Mouse (Mus musculus): ENCODE results near the gene Timp2.

Timp2 gene

DNA sequence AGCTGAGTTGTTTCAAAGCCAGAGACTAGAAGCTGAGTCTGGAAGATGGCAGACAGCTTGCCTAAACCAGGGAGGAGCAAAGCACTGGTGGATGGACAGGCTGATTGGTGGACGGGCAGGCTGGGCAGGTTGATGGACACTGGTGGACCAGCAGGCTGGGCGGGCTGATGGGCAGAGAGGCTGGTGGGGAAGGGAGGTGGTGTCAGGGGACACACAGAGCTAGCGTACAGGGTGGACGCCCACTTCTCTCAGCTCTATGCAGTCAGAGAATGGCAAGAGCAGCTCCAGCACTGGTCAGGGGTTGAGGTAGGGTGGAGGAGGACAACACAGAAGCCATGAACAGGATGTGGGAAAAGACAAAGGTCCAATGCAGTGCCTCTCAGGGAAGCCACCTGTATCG lies 13.7 kb upstream of the Timp2 start:
- no peak for DNase-seq (ENCODE audit: low read depth)

DNA sequence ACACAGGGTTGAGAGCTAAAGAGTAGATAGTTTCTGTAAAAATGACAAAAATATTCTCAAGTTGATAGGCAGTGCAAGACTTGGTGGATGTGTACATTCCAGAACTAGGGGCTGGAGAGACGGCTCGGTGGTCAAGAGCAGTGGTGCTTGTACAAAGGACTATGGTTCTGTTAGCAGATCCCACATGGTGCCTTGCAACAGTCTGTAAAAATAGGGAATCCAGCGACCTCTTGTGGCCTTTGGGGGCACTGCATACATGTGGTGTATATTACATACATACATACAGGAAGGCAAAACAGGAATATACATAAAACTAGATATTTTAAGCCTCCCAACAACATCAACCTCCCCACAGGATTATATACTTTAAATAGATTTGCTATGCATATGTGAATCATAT lies 12.8 kb upstream of the Timp2 start:
- DNase-seq (ENCODE audit: low read depth): peak; percentile 48

DNA sequence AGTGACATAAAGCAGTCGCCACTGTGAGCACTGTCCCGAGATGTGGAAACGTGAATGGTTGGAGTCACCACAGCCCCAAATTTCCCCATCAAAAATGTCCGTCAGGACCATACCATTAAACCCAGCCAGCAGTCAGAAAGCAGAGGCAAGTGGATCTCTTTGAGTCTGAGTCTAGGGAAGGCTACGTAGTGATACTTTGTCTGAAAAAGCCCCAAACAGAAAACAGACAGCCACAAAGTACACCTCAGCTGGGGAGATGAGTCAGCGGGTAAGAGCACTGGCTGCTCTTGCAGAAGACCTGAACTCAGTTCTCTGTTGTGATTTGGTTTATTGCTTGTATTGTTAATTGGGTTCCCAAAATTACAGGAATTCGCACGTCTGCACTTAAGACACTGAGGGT lies 11.0 kb upstream of the Timp2 start:
- DNase-seq (ENCODE audit: low read depth): no peak

DNA sequence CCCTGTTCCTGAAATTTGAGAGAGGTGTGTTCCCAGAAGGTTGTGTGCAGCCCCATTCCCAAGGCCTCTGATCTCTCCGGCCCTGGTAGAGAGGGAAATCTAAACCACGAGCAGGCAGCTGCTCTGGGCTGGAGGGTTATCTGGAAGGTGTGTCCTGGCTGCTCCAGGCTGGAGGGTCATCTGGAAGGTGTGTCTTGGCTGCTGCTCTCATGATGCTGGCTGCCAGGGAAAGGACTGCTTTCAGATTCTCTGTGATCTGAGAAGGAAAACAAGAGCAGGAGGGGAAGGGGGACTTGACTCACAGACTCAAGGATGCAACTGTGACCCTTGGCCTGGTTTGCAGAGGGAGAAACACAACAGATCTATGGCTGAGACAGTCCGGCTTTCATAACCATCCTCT lies 10.6 kb upstream of the Timp2 start:
- DNase-seq (ENCODE audit: low read depth): no peak

DNA sequence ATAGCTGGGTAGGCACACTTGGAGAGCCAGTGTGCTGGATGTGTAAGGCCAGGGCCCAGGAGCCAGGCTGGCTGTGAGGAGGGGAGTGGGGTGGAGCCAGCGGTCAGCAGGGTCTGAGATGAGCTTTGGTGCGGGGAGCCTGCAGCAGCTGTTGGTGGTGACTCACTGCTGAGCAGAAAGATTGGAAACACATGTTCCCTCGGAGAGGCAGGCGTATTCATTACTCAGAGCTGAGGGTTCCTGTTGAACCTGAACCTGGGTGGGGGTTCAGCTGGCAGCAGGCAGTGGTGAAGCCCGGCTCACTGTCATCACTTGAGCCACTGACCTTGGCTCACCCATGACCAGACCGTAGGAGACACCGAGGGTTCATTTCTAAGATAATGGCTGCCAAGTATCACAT lies 9.6 kb upstream of the Timp2 start:
- no peak for DNase-seq (ENCODE audit: low read depth)

DNA sequence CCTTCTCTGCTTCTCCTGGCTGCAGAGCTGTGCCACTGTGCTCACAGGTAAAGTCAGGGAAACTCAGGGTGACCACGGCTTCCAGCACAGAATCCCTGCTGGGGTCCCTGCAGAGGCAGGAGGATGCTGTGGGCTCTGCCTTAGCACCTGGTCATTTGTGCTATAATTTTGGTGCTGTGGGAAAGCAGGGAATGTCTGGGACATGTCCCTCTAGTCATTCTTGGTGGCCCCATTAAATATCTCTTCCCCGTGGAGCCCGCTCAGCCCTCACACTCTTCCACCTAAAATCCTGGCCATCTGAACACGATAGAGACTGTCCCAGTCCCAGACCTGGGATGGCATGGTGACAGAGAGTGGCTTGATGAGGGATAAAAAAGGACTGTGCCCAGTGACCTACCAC lies 8.5 kb upstream of the Timp2 start:
- no peak for DNase-seq (ENCODE audit: low read depth)

DNA sequence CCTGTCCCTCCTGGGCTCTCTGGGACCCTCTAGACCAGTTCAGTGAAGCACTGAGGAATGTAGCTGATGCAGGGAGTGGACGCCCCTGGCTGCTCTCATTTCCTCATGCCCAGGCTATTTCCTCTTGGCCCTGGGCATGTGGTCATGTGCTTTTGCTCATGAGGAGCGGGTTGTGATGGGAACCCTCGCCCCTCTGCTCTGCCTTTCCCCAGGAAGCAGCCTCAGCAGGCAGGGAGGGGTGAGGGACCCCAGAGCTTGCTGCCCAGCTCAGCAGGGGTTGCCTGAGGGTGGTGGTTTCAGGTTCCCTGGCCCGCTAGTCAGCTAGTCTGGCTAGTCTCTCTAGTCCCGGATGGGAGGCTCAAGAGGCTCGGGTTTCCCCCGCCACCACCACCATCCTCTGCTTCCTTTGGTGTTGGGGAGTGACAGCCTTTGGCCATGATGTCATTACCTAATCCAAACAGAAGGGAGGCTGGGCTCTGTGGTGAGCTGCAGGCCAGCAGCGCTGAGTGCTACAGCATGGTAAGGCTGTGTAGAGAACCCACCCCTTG lies 7.5 kb upstream of the Timp2 start:
- no peak for DNase-seq (ENCODE audit: low read depth)

DNA sequence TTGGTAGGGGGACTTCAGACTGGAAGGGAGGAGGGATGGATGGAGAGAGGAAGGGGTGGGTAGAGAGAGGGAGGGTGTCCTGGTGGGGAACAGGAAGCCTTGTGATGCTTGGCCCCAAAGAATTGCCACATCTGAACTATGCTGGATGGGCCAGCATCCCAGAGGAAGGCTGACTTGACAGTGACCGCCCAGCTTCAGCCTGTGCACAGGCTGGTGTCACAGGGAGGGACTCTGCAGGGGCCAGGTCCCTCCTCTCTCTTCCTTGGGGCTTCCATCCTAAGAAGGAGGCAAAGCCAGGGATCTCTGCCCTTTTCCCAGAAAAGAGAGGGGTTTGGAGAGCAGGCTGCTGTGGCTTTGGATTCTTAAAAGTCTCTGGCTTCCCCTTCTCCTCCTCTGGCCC lies 7.0 kb upstream of the Timp2 start:
- no peak for DNase-seq (ENCODE audit: low read depth)

DNA sequence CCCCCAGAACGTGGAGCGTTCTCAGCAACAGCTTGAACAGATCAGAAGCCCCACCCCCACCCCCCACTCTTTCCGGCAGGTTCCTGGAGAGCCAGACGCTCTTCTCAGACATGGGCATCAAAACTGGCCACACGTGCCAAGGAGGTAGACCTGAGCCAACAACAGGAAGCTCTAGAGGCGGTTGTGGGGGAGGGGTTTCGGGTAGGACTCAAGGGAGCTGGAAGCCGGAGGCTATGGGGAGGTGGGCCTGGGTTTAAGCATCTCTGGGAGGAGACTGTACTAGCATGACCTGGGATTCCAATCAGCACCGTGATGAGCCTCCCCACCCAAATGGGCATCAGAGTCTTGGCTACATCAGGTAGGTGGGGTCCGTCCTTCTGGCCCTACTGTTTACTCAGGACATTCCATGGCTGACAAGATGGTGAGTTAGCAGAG lies 5.4 kb upstream of the Timp2 start:
- DNase-seq (ENCODE audit: low read depth): no peak

DNA sequence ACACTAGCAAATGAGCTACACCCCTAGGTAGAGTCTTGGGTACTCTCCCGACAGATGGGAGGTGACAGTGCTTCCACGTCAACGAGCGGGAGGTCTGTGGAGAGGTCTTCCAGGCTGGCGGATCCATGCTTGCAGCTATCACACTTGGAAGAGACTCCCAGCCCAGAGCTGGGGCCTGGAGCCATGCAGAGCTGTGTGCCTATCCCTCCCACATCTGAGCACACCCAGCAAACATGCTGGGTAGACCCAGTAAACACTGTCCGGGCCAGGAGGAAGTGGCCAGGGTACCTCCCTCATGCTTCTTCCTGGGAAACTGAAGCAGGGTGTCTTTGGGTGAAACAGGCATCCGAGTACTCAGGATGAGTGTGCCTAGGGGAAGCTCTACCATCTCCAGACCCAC lies 5.0 kb upstream of the Timp2 start:
- DNase-seq (ENCODE audit: low read depth): no peak

DNA sequence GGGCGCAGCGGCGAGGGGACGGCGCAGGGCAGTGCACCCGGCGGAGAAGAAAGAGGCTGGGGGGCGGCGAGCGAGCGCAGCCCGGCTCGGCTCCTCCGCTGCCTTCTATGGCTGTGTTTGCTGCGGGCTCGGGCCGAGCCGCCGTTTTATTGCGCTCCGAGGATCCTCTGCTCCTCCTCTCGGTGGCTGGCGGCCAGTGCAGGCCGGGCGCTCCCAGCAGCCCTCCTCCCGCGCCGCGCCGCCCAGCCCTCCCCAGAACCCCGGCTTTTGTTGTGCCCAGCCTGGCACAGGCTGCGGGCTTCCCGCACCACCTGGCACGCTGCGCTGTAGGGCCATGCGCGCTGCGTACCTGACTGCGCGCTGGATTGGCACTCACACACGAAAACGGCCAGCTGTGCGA lies 335 bp downstream of the Timp2 start:
- DNase-seq (ENCODE audit: low read depth): peak; percentile 60

DNA sequence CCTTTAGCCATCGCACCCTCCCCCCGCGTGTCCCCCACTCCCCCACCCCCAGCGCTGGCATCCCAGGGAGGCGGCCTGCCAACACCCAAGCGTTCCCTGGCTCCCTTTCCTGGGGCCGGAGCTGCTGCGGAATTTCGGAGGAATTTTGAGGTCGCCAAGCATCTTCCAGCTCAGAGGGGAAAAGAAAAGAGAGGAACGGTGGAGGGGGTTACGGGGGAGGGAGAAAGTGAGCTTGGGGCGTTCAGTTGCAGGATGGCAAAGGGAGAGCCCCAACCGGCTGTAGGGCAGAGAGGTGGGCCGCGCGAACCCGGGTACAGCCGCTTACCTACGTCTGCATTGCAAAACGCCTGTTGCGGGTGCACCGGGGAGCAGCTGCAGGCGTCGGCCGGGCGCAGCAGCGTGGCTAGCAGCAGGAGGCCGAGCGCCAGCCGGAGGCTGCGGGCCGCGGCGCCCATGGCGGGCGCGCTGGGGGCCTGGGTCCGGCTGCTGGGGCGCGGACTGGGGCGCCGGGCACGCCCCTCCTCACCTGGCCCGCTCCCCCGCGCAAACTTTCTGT lies 826 bp downstream of the Timp2 start:
- DNase-seq (ENCODE audit: low read depth): no peak

DNA sequence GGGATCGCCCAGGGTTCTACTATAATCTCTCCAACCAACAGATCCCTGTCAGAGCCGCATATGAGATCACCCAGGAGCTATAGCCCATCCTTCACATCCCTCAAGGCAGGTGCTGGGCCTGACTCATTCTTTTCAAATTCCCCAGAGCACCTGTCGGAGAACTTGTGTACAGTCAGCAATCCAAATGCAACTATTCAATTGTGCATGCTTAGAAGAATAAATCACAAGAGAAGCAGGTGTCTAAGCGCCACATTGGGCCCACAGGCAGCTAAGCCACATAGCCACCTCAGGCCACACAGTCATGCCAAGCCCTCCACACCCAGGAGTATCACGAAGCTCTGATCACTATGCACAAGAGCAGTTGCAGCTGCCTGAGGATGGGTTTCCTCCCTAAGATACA lies 6.0 kb downstream of the Timp2 start:
- no peak for DNase-seq (ENCODE audit: low read depth)

DNA sequence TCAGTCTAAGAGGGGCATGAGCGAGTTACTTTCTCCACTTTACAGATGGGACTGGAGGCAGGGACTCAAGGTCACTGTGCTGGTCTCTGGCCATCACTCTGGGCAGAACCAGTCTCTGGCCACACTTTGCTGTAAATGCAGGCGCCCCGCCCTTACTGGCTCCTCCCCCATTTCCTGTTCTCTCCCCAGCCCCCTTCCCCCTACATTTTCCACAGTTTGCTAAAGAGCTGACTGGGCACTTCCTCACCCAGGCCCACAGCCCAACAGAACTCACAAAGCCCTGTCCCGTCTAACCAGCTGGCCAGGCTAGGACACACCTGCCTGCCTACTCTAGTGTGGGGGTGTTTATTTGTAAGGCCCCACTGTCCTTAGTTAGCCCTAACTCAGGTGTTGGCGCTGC lies 6.7 kb downstream of the Timp2 start:
- no peak for DNase-seq (ENCODE audit: low read depth)

DNA sequence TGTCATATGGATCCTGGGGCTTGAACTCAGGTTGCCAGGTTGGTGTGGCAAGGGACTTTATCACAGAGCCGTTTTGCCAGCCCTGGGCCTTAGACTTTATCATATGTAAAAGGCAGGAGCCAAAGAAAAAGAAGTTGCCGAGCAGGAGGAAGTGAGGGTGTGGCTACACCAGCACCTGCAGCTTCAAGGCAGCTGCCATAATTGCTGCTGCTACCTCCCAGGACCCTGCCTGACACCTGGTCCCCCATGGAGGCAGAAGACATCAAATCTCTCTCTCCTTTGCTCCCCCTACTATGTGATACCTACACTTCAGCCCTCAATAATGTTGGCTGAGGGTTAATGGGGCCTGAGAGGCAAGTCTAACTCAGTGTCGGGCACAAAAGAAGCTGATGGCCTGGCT lies 7.1 kb downstream of the Timp2 start:
- no peak for DNase-seq (ENCODE audit: low read depth)

DNA sequence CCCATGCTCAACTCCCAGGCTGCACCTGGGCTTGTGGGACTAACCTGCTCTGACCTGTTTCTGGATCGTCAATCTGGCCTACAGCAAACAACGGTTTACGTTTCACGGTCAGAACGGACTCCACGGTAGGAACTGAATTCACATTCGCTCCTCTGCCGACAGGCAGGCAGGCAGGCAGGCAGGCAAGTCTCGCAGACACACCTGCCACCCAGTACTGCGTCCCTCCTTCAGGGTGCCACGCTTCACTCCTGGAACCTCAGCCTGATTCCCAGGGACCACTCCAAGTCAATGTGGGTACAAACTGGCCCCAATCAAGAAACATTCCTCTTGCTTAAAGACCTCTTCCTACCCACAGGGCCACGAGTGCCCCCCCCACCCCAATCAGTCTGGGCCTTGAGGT lies 7.6 kb downstream of the Timp2 start:
- no peak for DNase-seq (ENCODE audit: low read depth)

DNA sequence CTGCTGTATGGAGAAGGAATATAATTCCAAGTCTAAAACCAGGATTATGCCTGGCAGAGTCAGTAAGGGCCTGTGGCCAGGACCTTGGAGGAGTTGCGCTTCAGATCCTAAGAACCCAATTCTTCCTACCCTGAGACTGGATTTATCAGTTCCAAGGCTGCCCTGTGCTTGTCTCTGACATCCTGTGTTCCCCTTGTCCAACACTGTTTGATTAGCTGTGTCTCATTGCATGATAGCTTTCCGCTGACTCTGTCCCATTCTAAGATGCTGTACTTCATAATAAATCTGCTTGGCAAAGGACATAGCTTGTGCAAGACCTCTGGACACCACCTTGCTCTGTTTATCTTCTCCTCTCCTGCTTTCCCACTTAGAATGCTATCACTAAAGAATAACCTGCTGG lies 8.1 kb downstream of the Timp2 start:
- DNase-seq (ENCODE audit: low read depth): no peak

DNA sequence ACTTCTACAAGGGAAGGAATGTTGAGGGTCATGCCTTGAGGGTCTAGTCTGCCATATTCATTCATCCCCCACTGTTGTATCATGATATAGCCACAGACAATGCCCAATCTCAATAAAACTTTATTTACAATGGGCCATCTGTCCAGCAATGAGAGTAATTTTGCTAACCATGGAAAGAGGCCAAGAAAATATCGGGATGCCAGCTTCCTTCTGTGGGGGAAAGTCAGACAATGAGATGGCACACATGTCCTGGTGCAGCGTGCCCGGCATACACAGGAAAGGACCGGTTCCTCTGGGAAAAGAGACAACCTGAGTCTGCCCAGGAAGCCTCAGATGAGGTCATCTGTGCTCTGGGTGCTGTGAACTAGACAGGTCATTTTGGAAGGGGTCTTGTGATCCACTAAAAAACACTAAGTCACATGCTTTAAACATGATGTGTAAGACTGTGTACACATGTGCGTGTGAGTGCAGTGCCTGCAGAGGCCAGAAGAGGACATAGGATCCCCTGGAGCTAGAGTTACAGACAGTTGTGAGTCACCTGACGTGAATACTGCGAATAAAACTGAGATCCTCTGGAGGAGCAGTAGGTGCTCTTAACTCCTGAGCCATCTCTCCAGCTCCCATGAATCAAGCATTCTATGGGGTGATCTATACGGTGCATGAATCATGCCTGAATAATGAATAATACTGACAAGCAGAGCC lies 9.0 kb downstream of the Timp2 start:
- no peak for DNase-seq (ENCODE audit: low read depth)

DNA sequence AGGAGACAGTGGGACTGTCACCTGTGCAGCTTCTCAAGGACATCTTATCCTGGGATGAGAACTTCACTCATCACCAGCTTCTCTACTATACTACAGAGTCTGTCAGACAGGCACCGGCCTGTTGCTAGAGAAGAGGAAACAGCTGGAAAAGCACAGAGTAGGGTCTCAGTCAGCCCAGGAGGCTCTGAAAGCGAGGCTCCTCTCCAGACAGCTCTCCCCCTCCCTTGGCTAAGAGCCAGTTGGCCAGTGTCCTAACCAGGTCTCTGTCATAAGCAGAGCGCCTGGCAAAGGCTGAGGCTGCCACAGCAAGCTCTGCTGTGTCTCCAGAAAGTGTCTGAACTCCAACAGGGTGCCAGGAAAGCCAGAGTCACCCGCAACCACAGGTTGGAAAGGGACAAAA lies 9.8 kb downstream of the Timp2 start:
- no peak for DNase-seq (ENCODE audit: low read depth)

DNA sequence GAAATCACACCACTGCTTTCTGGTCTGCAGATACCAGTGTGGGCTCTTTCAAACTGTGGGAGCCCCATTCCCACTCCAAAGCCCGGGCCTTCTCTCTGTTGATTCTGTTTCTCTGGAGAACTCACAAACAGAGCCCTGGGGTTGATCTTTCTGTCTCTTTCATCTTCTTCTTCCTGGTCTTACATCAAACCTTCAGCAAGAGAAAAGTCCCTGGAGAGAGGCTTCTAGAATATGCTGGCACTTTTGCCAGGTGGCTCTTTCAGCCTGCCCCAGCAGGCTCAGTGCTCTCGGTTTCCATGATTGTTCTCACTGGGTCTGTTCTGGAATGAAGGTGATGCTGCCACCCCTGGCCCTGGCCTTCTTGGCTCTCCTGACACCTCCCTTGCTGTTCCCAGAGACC lies 11.9 kb downstream of the Timp2 start:
- DNase-seq (ENCODE audit: low read depth): no peak

DNA sequence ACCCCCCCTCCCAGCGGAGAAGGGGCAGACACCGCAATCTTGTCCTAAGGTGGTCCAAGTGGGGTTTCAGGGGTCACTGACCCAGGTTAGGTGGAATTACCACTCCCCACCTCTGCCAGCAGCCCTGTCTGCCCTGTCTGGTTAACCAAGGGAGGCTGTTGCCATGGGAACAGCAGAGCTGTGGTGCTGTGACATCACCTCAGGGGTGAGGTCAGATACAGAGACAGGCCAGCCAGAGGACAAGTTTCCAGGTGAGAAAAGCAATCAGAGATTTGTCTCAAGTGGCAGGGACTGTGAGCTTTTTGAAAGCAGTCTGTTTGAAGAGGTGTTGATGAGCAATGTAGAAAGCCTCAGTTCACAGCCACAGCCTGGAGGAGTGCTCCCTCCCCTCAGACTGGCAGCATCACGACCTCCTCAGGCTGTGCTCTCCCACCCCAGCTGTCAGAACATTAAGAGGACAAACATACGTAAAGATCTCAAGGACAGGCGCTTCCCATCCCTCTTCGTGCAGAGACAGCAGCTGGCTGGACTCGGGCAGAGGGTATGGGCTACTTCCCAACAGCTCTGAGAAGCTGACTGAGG lies 13.0 kb downstream of the Timp2 start, which contains the start of gene Cep295nl:
TSS of gene Cep295nl (minus strand) at position 101 of the 582 bp plus-strand sequence.
- DNase-seq (ENCODE audit: low read depth): no peak

DNA sequence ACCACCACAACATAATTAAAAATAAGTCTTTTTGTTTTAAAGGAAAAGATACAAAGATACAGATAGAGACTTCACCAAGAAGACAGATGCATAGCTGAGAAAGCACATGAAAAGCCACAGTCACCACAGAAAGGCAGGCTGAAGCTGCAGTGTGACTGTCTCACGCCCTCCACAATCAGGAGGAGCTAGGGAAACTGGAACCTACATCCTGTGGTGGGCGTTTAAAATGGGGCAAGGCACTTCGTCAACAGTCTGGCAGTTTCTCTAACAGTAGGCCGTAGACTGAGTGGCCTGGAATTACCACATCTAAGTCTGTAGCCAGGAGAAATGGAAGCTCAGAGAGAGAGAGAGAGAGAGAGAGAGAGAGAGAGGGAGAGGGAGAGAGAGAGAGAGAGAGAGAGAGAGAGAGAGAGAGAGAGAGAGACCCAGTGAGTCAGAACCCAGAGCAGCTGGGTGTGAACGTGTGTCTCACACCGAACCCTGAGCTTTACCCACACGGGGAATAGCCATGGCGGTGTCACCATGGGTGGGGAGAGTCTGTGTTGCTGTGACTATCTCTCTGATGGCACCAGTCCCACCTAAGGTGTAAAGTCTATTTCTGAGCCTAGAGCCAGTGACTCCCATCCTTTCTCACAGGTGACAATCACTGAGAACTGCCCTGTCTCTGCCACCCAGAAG lies 17.9 kb downstream of the Timp2 start:
- DNase-seq (ENCODE audit: low read depth): no peak

DNA sequence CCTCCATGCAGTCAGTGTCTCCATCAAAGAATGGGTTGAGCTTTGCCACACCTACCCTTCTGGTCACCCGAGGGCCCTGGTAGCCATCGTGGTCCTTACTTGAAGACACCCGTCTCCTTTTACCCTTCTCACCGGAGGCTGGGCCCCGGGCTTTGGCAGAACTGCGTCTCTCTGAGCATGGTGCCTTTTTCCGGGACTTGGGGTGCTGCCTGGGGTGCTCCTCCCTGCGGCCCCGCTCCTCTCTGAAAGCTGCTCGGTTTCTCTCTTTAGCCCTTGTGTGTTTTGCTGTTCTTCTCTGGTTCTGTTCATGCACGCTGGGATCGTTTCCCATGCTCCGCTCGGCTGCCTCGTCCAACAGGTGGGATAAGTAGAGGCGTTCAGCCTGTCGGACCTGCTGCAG lies 22.1 kb downstream of the Timp2 start:
- DNase-seq (ENCODE audit: low read depth): no peak
